46 mouse cellular contexts compared by ENCODE assay signal in the genomic region with DNA sequence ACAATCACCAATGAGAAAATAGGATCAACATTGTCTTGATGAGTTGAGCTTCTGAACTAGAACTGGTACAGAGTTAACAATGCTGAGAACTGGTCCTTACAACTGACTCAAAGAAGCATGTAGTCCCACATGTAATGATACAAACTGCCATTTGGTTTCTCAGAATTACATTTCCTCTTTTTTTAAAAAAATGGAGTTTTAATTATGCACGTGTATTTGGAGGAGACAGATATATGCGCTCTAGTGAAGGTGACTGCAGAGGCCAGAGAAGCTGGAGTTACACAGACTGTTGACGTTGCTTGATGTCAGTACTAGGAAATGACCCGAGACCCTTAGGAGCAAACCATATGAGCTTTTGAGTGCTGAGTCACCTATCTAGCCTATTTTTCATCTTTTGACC. TPM values are rescaled to one million over a fixed set of nuclear protein-coding genes. Genes with fewer than 3 reads are reported as not detected.
"Had no signal": no experiment of that assay in that cellular context is flagged by ENCODE, and none has a peak within 500 bp of the region (broad histone marks: within the 10 kb centered on the region; RNA-seq: fewer than 3 reads in every experiment).

No protein-coding gene starts in this region.

- H3K9me3 ChIP-seq: limb, embryonic 10.5 days; limb, embryonic 12.5 days; limb, embryonic 13.5 days; limb, embryonic 15.5 days; liver, embryonic 12.5 days; liver, embryonic 13.5 days; liver, embryonic 15.5 days; lung, embryonic 15.5 days; megakaryocyte, embryonic 14.5 days; midbrain, embryonic 10.5 days; midbrain, embryonic 12.5 days; midbrain, embryonic 13.5 days; midbrain, embryonic 15.5 days; neural tube, embryonic 12.5 days had no signal

- H3K27ac ChIP-seq: limb, embryonic 10.5 days; limb, embryonic 12.5 days; limb, embryonic 13.5 days; limb, embryonic 15.5 days; liver, embryonic 12.5 days; liver, embryonic 13.5 days; liver, embryonic 14.5 days; liver, embryonic 15.5 days; lung, embryonic 15.5 days; macrophage; midbrain, embryonic 10.5 days; midbrain, embryonic 12.5 days; midbrain, embryonic 13.5 days; midbrain, embryonic 15.5 days; neural tube, embryonic 12.5 days had no signal

- H3K9ac ChIP-seq: limb, embryonic 12.5 days; limb, embryonic 13.5 days; limb, embryonic 15.5 days; liver, embryonic 12.5 days; liver, embryonic 13.5 days; liver, embryonic 14.5 days; liver, embryonic 15.5 days; liver, postnatal 0 days; lung, embryonic 14.5 days; lung, embryonic 15.5 days; midbrain, embryonic 12.5 days; midbrain, embryonic 13.5 days; midbrain, embryonic 15.5 days; neural tube, embryonic 12.5 days had no signal

- H3K27me3 ChIP-seq: limb, embryonic 12.5 days; limb, embryonic 13.5 days; limb, embryonic 15.5 days; liver, embryonic 12.5 days; liver, embryonic 13.5 days; liver, embryonic 15.5 days; lung, embryonic 15.5 days; megakaryocyte, embryonic 14.5 days; midbrain, embryonic 12.5 days; midbrain, embryonic 13.5 days; midbrain, embryonic 15.5 days; neural tube, embryonic 12.5 days had no signal

- DNase-seq: left cerebral cortex, postnatal 4 days; liver; liver, embryonic 13.5 days; liver, postnatal 0 days; lung, adult 18-20 months; lung, adult 2 months; lung, embryonic 14.5 days; lung, postnatal 10 days; lung, postnatal 14 days; lung, postnatal 36 days; lung, postnatal 4 days; midbrain, embryonic 14.5 days had no signal

- H3K4me3 ChIP-seq: limb, embryonic 10.5 days; limb, embryonic 12.5 days; limb, embryonic 13.5 days; limb, embryonic 15.5 days; liver, embryonic 12.5 days; liver, embryonic 13.5 days; liver, embryonic 15.5 days; lung, embryonic 15.5 days; megakaryocyte, embryonic 14.5 days; midbrain, embryonic 10.5 days; midbrain, embryonic 12.5 days; midbrain, embryonic 13.5 days; midbrain, embryonic 15.5 days; myocyte; neural tube, embryonic 12.5 days had no signal

- H3K4me1 ChIP-seq: limb, embryonic 10.5 days; limb, embryonic 12.5 days; limb, embryonic 13.5 days; limb, embryonic 15.5 days; liver, embryonic 15.5 days; lung, embryonic 15.5 days; midbrain, embryonic 10.5 days; midbrain, embryonic 12.5 days; midbrain, embryonic 13.5 days; midbrain, embryonic 15.5 days; neural tube, embryonic 12.5 days had no signal

- H3K36me3 ChIP-seq: limb, embryonic 10.5 days; limb, embryonic 12.5 days; limb, embryonic 13.5 days; limb, embryonic 15.5 days; liver, embryonic 12.5 days; liver, embryonic 13.5 days; liver, embryonic 15.5 days; lung, embryonic 15.5 days; midbrain, embryonic 10.5 days; midbrain, embryonic 12.5 days; midbrain, embryonic 13.5 days; midbrain, embryonic 15.5 days; neural tube, embryonic 12.5 days had no signal

RNA-seq across cellular contexts. Expression of gene Pth, which starts 8.3 kb away (rescaled TPM):
- total RNA-seq: left cerebral cortex, postnatal 10 days; left cerebral cortex, postnatal 14 days; left cerebral cortex, postnatal 25 days; left cerebral cortex, postnatal 36 days; left cerebral cortex, postnatal 4 days; liver, adult 2 months; megakaryocyte progenitor cell, adult 5-6 weeks; megakaryocyte, adult 5-6 weeks; megakaryocyte-erythroid progenitor cell, adult 5-6 weeks; midbrain, postnatal 0 days; monocyte, adult 5-6 weeks had no signal
- polyA plus RNA-seq: limb, embryonic 10.5 days; limb, embryonic 11.5 days; limb, embryonic 12.5 days; limb, embryonic 13.5 days; limb, embryonic 14.5 days; limb, embryonic 15.5 days; liver, adult 2 months; liver, embryonic 11.5 days; liver, embryonic 12.5 days; liver, embryonic 13.5 days; liver, embryonic 14.5 days; liver, embryonic 15.5 days; liver, embryonic 16.5 days; liver, postnatal 0 days; lung, adult 2 months; lung, embryonic 14.5 days; lung, postnatal 0 days; macrophage; midbrain, embryonic 10.5 days; midbrain, embryonic 11.5 days; midbrain, embryonic 12.5 days; midbrain, embryonic 13.5 days; midbrain, embryonic 14.5 days; midbrain, embryonic 15.5 days; midbrain, embryonic 16.5 days; midbrain, postnatal 0 days; myocyte; neural tube, embryonic 11.5 days; neural tube, embryonic 12.5 days had no signal
